Mouse (Mus musculus) bone marrow macrophage, adult 2 months (primary cell): Measurements from ENCODE around the gene Cntnap5a.

ENCODE experiments used
- CTCF ChIP-seq: IDR thresholded peaks from 2 replicates; pipeline ENCODE4 v1.5.1; 2012; ENCODE audit warnings: low read depth, mild to moderate bottlenecking, low read length, moderate library complexity
- POLR2A ChIP-seq: IDR thresholded peaks from 2 replicates; pipeline ENCODE4 v1.6.1; 2012; ENCODE audit warnings: mild to moderate bottlenecking, low read depth, low read length, borderline replicate concordance

GRCm38 (mm10) chr1:116107010-116107723, 422.6 kb downstream of the Cntnap5a start:
- TF ChIP-seq CTCF (no peak), POLR2A (no peak)
